Mouse (Mus musculus): ENCODE results near the gene Hist2h2bb.

GRCm38 (mm10) chr3:96293787-96294186 lies 24.2 kb downstream of the Hist2h2bb start, which contains the start of gene Fcgr1:
- TF ChIP-seq CTCF (IDR thresholded peaks at IDR 0.05; ENCODE audit: low read depth, low read length) (no peak), POLR2A (IDR thresholded peaks at IDR 0.05; ENCODE audit: borderline replicate concordance, low read depth, low read length) (no peak)

All from bone marrow macrophage, adult 2 months (primary cell).